Mouse (Mus musculus): ENCODE data around the gene Nr1h5. TPM values are rescaled to one million over a fixed set of nuclear protein-coding genes. Genes with fewer than 3 reads are reported as not detected.

Gene Nr1h5
- not detected in 2 replicates for polyA plus RNA-seq (2015; fragmentation: Nextera tagmentation; extraction: Ambion mirVana)

- Histone ChIP-seq H3K27me3 (no peaks in the 10 kb centered on the region), H3K27ac (no peak within 1 kb of the TSS), H3K9me3 (no peaks in the 10 kb centered on the region), H3K9ac (no peak within 1 kb of the TSS), H3K4me1 (no peaks in the 10 kb centered on the region), H3K36me3 (no peaks in the 10 kb centered on the region), H3K4me3 (no peak within 1 kb of the TSS), H3K4me2 (no peak within 1 kb of the TSS)
- no peak for ATAC-seq (ENCODE audit: insufficient number of reproducible peaks, insufficient read depth, low FRiP score, low TSS enrichment, low read depth)
- WGBS, result 46% methylated on average over 3 of the region's 3 CpGs
Measured at GRCm38 (mm10) chr3:102964033-102964432, at the start of gene Nr1h5. Gene Nr1h5 (minus strand): TSS chr3:102964133.

- 95% methylated on average over 7 of the region's 7 CpGs for WGBS
- no peak overlapping the region for H3K9ac ChIP-seq
- peaks cover 67% of the 10 kb centered on the region for H3K36me3 ChIP-seq
- peaks cover 8% of the 10 kb centered on the region for H3K4me1 ChIP-seq
- H3K4me2 ChIP-seq, result no peak overlapping the region
- no peaks in the 10 kb centered on the region for H3K27me3 ChIP-seq
- ATAC-seq (ENCODE audit: insufficient number of reproducible peaks, insufficient read depth, low FRiP score, low TSS enrichment, low read depth), result no peak
- H3K4me3 ChIP-seq, result no peak overlapping the region
- H3K9me3 ChIP-seq, result no peaks in the 10 kb centered on the region
- H3K27ac ChIP-seq, result no peak overlapping the region
Measured at GRCm38 (mm10) chr3:103001595-103001994, 37.7 kb upstream of the Nr1h5 start.

GRCm38 (mm10) chr3:102997591-102997990 is 33.7 kb upstream of the Nr1h5 start:
- H3K9me3 ChIP-seq, result no peaks in the 10 kb centered on the region
- no peak overlapping the region for H3K4me3 ChIP-seq
- no peak overlapping the region for H3K4me2 ChIP-seq
- 91% methylated on average over 3 of the region's 3 CpGs for WGBS
- no peaks in the 10 kb centered on the region for H3K27me3 ChIP-seq
- H3K4me1 ChIP-seq, result peaks cover 14% of the 10 kb centered on the region
- ATAC-seq (ENCODE audit: insufficient number of reproducible peaks, insufficient read depth, low FRiP score, low TSS enrichment, low read depth), result no peak
- H3K27ac ChIP-seq, result no peak overlapping the region
- H3K36me3 ChIP-seq, result peaks cover 42% of the 10 kb centered on the region
- no peak overlapping the region for H3K9ac ChIP-seq

- Histone ChIP-seq H3K4me1 (peaks cover 14% of the 10 kb centered on the region), H3K9ac (peak overlapping the region; percentile 36; the same call in 1 of the 2 replicates), H3K36me3 (peaks cover 37% of the 10 kb centered on the region), H3K4me3 (no peak overlapping the region), H3K27me3 (no peaks in the 10 kb centered on the region), H3K9me3 (no peaks in the 10 kb centered on the region), H3K4me2 (no peak overlapping the region; the same call in 1 of the 2 replicates), H3K27ac (no peak overlapping the region)
- no peak for ATAC-seq (ENCODE audit: insufficient number of reproducible peaks, insufficient read depth, low FRiP score, low TSS enrichment, low read depth)
- WGBS, result 68% methylated on average over 10 of the region's 10 CpGs
Measured at GRCm38 (mm10) chr3:102997036-102997435, 33.1 kb upstream of the Nr1h5 start.

- Histone ChIP-seq H3K9ac (peak within 1 kb of the TSS; percentile 87), H3K4me1 (peaks cover 14% of the 10 kb centered on the region), H3K4me2 (peak within 1 kb of the TSS; percentile 65), H3K27me3 (no peaks in the 10 kb centered on the region), H3K9me3 (no peaks in the 10 kb centered on the region), H3K27ac (peak within 1 kb of the TSS; percentile 88), H3K36me3 (peaks cover 28% of the 10 kb centered on the region), H3K4me3 (peak within 1 kb of the TSS; percentile 74)
- peak; percentile 91 for ATAC-seq (ENCODE audit: insufficient number of reproducible peaks, insufficient read depth, low FRiP score, low TSS enrichment, low read depth)
- under 1% methylated on average over 60 of the region's 60 CpGs for WGBS
Measured at GRCm38 (mm10) chr3:102995605-102996321, 31.8 kb upstream of the Nr1h5 start, which contains the start of gene Sike1. Gene Sike1 (plus strand): TSS chr3:102995708.

- Histone ChIP-seq H3K4me2 (peak overlapping the region; percentile 65), H3K4me3 (peak overlapping the region; percentile 74), H3K27me3 (no peaks in the 10 kb centered on the region), H3K9me3 (no peaks in the 10 kb centered on the region), H3K9ac (peak overlapping the region; percentile 87), H3K27ac (peak overlapping the region; percentile 88), H3K4me1 (peaks cover 14% of the 10 kb centered on the region), H3K36me3 (peaks cover 23% of the 10 kb centered on the region)
- 46% methylated on average over 7 of the region's 7 CpGs for whole genome bisulfite sequencing
- ATAC-seq (ENCODE audit: insufficient number of reproducible peaks, insufficient read depth, low FRiP score, low TSS enrichment, low read depth), result no peak
Measured at GRCm38 (mm10) chr3:102995233-102995604, 31.3 kb upstream of the Nr1h5 start.

GRCm38 (mm10) chr3:102992936-102993335 is 29.0 kb upstream of the Nr1h5 start:
- H3K4me1 ChIP-seq, result peaks cover 14% of the 10 kb centered on the region
- H3K9me3 ChIP-seq, result no peaks in the 10 kb centered on the region
- H3K9ac ChIP-seq, result no peak overlapping the region
- H3K27ac ChIP-seq, result no peak overlapping the region
- no peak for ATAC-seq (ENCODE audit: insufficient number of reproducible peaks, insufficient read depth, low FRiP score, low TSS enrichment, low read depth)
- H3K4me3 ChIP-seq, result no peak overlapping the region
- WGBS, result 41% methylated on average over 3 of the region's 3 CpGs
- no peaks in the 10 kb centered on the region for H3K27me3 ChIP-seq
- no peak overlapping the region for H3K4me2 ChIP-seq
- H3K36me3 ChIP-seq, result no peaks in the 10 kb centered on the region; the same call in 1 of the 2 replicates

GRCm38 (mm10) chr3:102991041-102991440 is 27.1 kb upstream of the Nr1h5 start:
- H3K4me3 ChIP-seq, result no peak overlapping the region

GRCm38 (mm10) chr3:102980349-102980736 is 16.4 kb upstream of the Nr1h5 start:
- Histone ChIP-seq H3K4me1 (no peaks in the 10 kb centered on the region), H3K36me3 (no peaks in the 10 kb centered on the region), H3K9ac (no peak overlapping the region), H3K27ac (no peak overlapping the region), H3K9me3 (no peaks in the 10 kb centered on the region), H3K27me3 (no peaks in the 10 kb centered on the region), H3K4me3 (no peak overlapping the region), H3K4me2 (no peak overlapping the region)
- ATAC-seq (ENCODE audit: insufficient number of reproducible peaks, insufficient read depth, low FRiP score, low TSS enrichment, low read depth), result no peak
- WGBS, result 65% methylated on average over 3 of the region's 3 CpGs

More at GRCm38 (mm10) chr3:102991041-102991440, 27.1 kb upstream of the Nr1h5 start:
- no peaks in the 10 kb centered on the region for H3K36me3 ChIP-seq
- H3K27ac ChIP-seq, result no peak overlapping the region
- peaks cover under 1% of the 10 kb centered on the region; the same call in 1 of the 2 replicates for H3K4me1 ChIP-seq
- no peak for ATAC-seq (ENCODE audit: insufficient number of reproducible peaks, insufficient read depth, low FRiP score, low TSS enrichment, low read depth)
- H3K9ac ChIP-seq, result no peak overlapping the region
- 72% methylated on average over 8 of the region's 8 CpGs for WGBS
- H3K27me3 ChIP-seq, result no peaks in the 10 kb centered on the region
- no peaks in the 10 kb centered on the region for H3K9me3 ChIP-seq
- H3K4me2 ChIP-seq, result no peak overlapping the region

GRCm38 (mm10) chr3:102979550-102980348 is 15.8 kb upstream of the Nr1h5 start:
- H3K9ac ChIP-seq, result no peak overlapping the region
- 31% methylated on average over 10 of the region's 10 CpGs for WGBS
- H3K27me3 ChIP-seq, result no peaks in the 10 kb centered on the region
- H3K36me3 ChIP-seq, result no peaks in the 10 kb centered on the region
- H3K4me3 ChIP-seq, result no peak overlapping the region
- no peaks in the 10 kb centered on the region for H3K4me1 ChIP-seq
- no peak for ATAC-seq (ENCODE audit: insufficient number of reproducible peaks, insufficient read depth, low FRiP score, low TSS enrichment, low read depth)
- no peak overlapping the region for H3K27ac ChIP-seq
- no peaks in the 10 kb centered on the region for H3K9me3 ChIP-seq
- 0 out of 2 replicates have a peak overlapping the region, but pooled peaks have one; percentile 26 for H3K4me2 ChIP-seq

GRCm38 (mm10) chr3:102976906-102977305 is 13.0 kb upstream of the Nr1h5 start:
- ATAC-seq (ENCODE audit: insufficient number of reproducible peaks, insufficient read depth, low FRiP score, low TSS enrichment, low read depth), result no peak
- Histone ChIP-seq H3K9me3 (no peaks in the 10 kb centered on the region), H3K27ac (no peak overlapping the region), H3K27me3 (no peaks in the 10 kb centered on the region), H3K9ac (no peak overlapping the region), H3K4me3 (no peak overlapping the region), H3K4me2 (no peak overlapping the region), H3K36me3 (no peaks in the 10 kb centered on the region), H3K4me1 (no peaks in the 10 kb centered on the region)
- 77% methylated on average over 4 of the region's 4 CpGs for WGBS

Measured in embryonic facial prominence, embryonic 13.5 days (tissue).